Mouse (Mus musculus) forebrain, embryonic 14.5 days (tissue): ENCODE results near the gene Hhatl. TPM values are rescaled to one million over a fixed set of nuclear protein-coding genes. Genes with fewer than 3 reads are reported as not detected.
A peak's percentile ranks its signal among the peaks of the same experiment; 100 is the strongest.

ENCODE experiments used
- ATAC-seq: fragments of 200-750 bp; cut with Nextera tagmentation; 2 replicates; pipeline ENCODE4 v1.8.0; 2017; ENCODE audit warnings: mild to moderate bottlenecking, moderate library complexity
- DNase-seq: peaks from one replicate; pipeline ENCODE4 v3.0.0-alpha.2; 2015; ENCODE audit warnings: low spot score
- H3K27ac ChIP-seq: fragments of 300-500 bp; sonication (generic); 2 replicates; pipeline ENCODE4 v1.5.1; 2014; ENCODE audit warnings: low read depth, mild to moderate bottlenecking, control low read depth, low read length, moderate library complexity
- H3K27me3 ChIP-seq: fragments of 300-500 bp; sonication (generic); replicated peaks from 2 replicates; pipeline ENCODE4 v1.6.1; 2014; ENCODE audit warnings: low read length, control low read depth, mixed read lengths; ENCODE audit not compliant: control insufficient read depth, insufficient read depth
- H3K36me3 ChIP-seq: fragments of 300-500 bp; sonication (generic); 2 replicates; pipeline ENCODE4 v1.6.1; 2014; ENCODE audit warnings: low read length, control low read depth; ENCODE audit not compliant: control insufficient read depth, insufficient read depth
- H3K4me1 ChIP-seq: fragments of 300-500 bp; sonication (generic); 2 replicates; pipeline ENCODE4 v1.6.1; 2014; ENCODE audit warnings: antibody characterized with exemption, low read length, control low read depth; ENCODE audit not compliant: control insufficient read depth, insufficient read depth
- H3K4me2 ChIP-seq: fragments of 300-500 bp; sonication (generic); 2 replicates; pipeline ENCODE4 v1.6.1; 2014; ENCODE audit warnings: mild to moderate bottlenecking, control low read depth, low read length
- H3K4me3 ChIP-seq: fragments of 300-500 bp; sonication (generic); 2 replicates; pipeline ENCODE4 v1.5.1; 2014; ENCODE audit warnings: low read depth, low read length, control low read depth
- H3K9ac ChIP-seq: fragments of 300-500 bp; sonication (generic); 2 replicates; pipeline ENCODE4 v1.6.1; 2014; ENCODE audit warnings: mild to moderate bottlenecking, low read length, control low read depth, moderate library complexity
- H3K9me3 ChIP-seq: fragments of 300-500 bp; sonication (generic); replicated peaks from 2 replicates; pipeline ENCODE4 v1.6.1; 2016; ENCODE audit warnings: low read length, control low read depth, mixed read lengths; ENCODE audit not compliant: control insufficient read depth
- WGBS: fragments of 180-500 bp; shearing (Covaris S2); extraction: QIAGEN DNeasy Blood & Tissue Kit; methylation state at CpG from one replicate; pipeline ENCODE4 v1.1.7; 2014; 5-methylcytosine and 5-hydroxymethylcytosine counted together
- polyA plus RNA-seq: library from polyadenylated mRNA; unstranded; fragments of >200 nt; fragmentation: Nextera tagmentation; extraction: Ambion mirVana; gene quantifications from 2 replicates; pipeline ENCODE4 v1.2.1, GENCODE M21; 2014

Hhatl gene
- polyA plus RNA-seq, 1 experiment from 2014 or later = not detected

- Histone ChIP-seq H3K9me3 (no peaks in the 10 kb centered on the region), H3K36me3 (no peaks in the 10 kb centered on the region), H3K27ac (peak overlapping the region; percentile 56; the same call in 1 of the 2 replicates), H3K9ac (peak overlapping the region; percentile 38), H3K27me3 (no peaks in the 10 kb centered on the region), H3K4me1 (peaks cover 17% of the 10 kb centered on the region), H3K4me2 (0 out of 2 replicates have a peak overlapping the region, but pooled peaks have one; percentile 5), H3K4me3 (no peak overlapping the region)
- DNase-seq = peak; percentile 74
- WGBS = 11% methylated on average over 15 of the region's 15 CpGs
- ATAC-seq = peak; percentile 71
Observed at GRCm38 (mm10) chr9:121810081-121810821, 17.9 kb upstream of the Hhatl start.

- Histone ChIP-seq H3K4me2 (no peak overlapping the region), H3K4me1 (peaks cover 17% of the 10 kb centered on the region), H3K27ac (no peak overlapping the region), H3K9me3 (no peaks in the 10 kb centered on the region), H3K9ac (no peak overlapping the region), H3K4me3 (no peak overlapping the region), H3K36me3 (no peaks in the 10 kb centered on the region), H3K27me3 (no peaks in the 10 kb centered on the region)
- ATAC-seq (no peak), DNase-seq (no peak)
- WGBS = 37% methylated on average over 3 of the region's 3 CpGs
Observed at GRCm38 (mm10) chr9:121808511-121808910, 16.2 kb upstream of the Hhatl start.

- no peak overlapping the region for H3K27ac ChIP-seq
- no peak for DNase-seq
- no peaks in the 10 kb centered on the region for H3K36me3 ChIP-seq
- H3K4me3 ChIP-seq = no peak overlapping the region
- H3K27me3 ChIP-seq = no peaks in the 10 kb centered on the region
- 53% methylated on average over 7 of the region's 7 CpGs for WGBS
- no peaks in the 10 kb centered on the region for H3K9me3 ChIP-seq
- H3K4me2 ChIP-seq = no peak overlapping the region
- H3K9ac ChIP-seq = no peak overlapping the region
- H3K4me1 ChIP-seq = peaks cover 17% of the 10 kb centered on the region
- no peak for ATAC-seq
Observed at GRCm38 (mm10) chr9:121807947-121808346, 15.6 kb upstream of the Hhatl start.

- ATAC-seq = no peak
- DNase-seq = no peak
- Histone ChIP-seq H3K4me2 (no peak overlapping the region), H3K4me3 (no peak overlapping the region), H3K27me3 (no peaks in the 10 kb centered on the region), H3K4me1 (peaks cover 17% of the 10 kb centered on the region), H3K36me3 (no peaks in the 10 kb centered on the region), H3K9me3 (no peaks in the 10 kb centered on the region), H3K27ac (no peak overlapping the region), H3K9ac (no peak overlapping the region)
- WGBS = 55% methylated on average over 1 of the region's 1 CpGs
Observed at GRCm38 (mm10) chr9:121807546-121807945, 15.2 kb upstream of the Hhatl start.

- Histone ChIP-seq H3K4me1 (peaks cover 5% of the 10 kb centered on the region), H3K36me3 (no peaks in the 10 kb centered on the region), H3K4me2 (no peak overlapping the region), H3K4me3 (no peak overlapping the region), H3K27me3 (no peaks in the 10 kb centered on the region), H3K27ac (no peak overlapping the region), H3K9me3 (no peaks in the 10 kb centered on the region), H3K9ac (no peak overlapping the region)
- 83% methylated on average over 7 of the region's 7 CpGs for WGBS
- DNase-seq (no peak), ATAC-seq (no peak)
Observed at GRCm38 (mm10) chr9:121802747-121803146, 10.4 kb upstream of the Hhatl start.

GRCm38 (mm10) chr9:121798887-121799520 lies 6.7 kb upstream of the Hhatl start:
- H3K4me1 ChIP-seq = peaks cover 7% of the 10 kb centered on the region
- 44% methylated on average over 6 of the region's 6 CpGs for WGBS
- ATAC-seq (no peak), DNase-seq (no peak)
- H3K9ac ChIP-seq = no peak overlapping the region
- H3K27ac ChIP-seq = no peak overlapping the region
- H3K9me3 ChIP-seq = no peaks in the 10 kb centered on the region
- H3K4me2 ChIP-seq = no peak overlapping the region
- H3K4me3 ChIP-seq = no peak overlapping the region
- H3K36me3 ChIP-seq = no peaks in the 10 kb centered on the region
- H3K27me3 ChIP-seq = no peaks in the 10 kb centered on the region

- Histone ChIP-seq H3K4me2 (no peak overlapping the region), H3K4me3 (no peak overlapping the region), H3K27me3 (no peaks in the 10 kb centered on the region), H3K9ac (no peak overlapping the region), H3K4me1 (peaks cover 7% of the 10 kb centered on the region), H3K36me3 (no peaks in the 10 kb centered on the region), H3K27ac (no peak overlapping the region), H3K9me3 (no peaks in the 10 kb centered on the region)
- 13% methylated on average over 12 of the region's 12 CpGs for WGBS
- no peak for DNase-seq
- ATAC-seq = no peak
Observed at GRCm38 (mm10) chr9:121797722-121798121, 5.4 kb upstream of the Hhatl start.

GRCm38 (mm10) chr9:121794972-121795539 lies 2.7 kb upstream of the Hhatl start:
- no peak overlapping the region for H3K27ac ChIP-seq
- no peak overlapping the region for H3K9ac ChIP-seq
- no peaks in the 10 kb centered on the region for H3K36me3 ChIP-seq
- no peaks in the 10 kb centered on the region for H3K9me3 ChIP-seq
- peak; percentile 11 for DNase-seq
- H3K27me3 ChIP-seq = no peaks in the 10 kb centered on the region
- no peak for ATAC-seq
- no peak overlapping the region for H3K4me2 ChIP-seq
- 50% methylated on average over 1 of the region's 1 CpGs for WGBS
- no peak overlapping the region for H3K4me3 ChIP-seq
- 0 out of 2 replicates have a peak, but pooled peaks cover 2% of the 10 kb centered on the region for H3K4me1 ChIP-seq

- H3K36me3 ChIP-seq = no peaks in the 10 kb centered on the region
- 0 out of 2 replicates have a peak, but pooled peaks cover 2% of the 10 kb centered on the region for H3K4me1 ChIP-seq
- 15% methylated on average over 5 of the region's 5 CpGs for WGBS
- H3K27me3 ChIP-seq = no peaks in the 10 kb centered on the region
- peak; percentile 13 for DNase-seq
- H3K4me2 ChIP-seq = no peak overlapping the region
- H3K27ac ChIP-seq = no peak overlapping the region
- H3K9ac ChIP-seq = no peak overlapping the region
- no peak overlapping the region for H3K4me3 ChIP-seq
- H3K9me3 ChIP-seq = no peaks in the 10 kb centered on the region
- no peak for ATAC-seq
Observed at GRCm38 (mm10) chr9:121791206-121791605, 1.1 kb downstream of the Hhatl start.
